Mouse (Mus musculus): ENCODE results near the gene Znfx1.

- no peak for TF ChIP-seq CTCF (IDR thresholded peaks at IDR 0.05; ENCODE audit: control insufficient read depth, insufficient read depth, low read length)
- no peak for TF ChIP-seq POLR2A (IDR thresholded peaks at IDR 0.05; ENCODE audit: borderline replicate concordance, control insufficient read depth, low read depth, low read length)
These were observed 49.4 kb upstream of the Znfx1 start for GRCm38 (mm10) chr2:167112259-167112658.
